In genomic region chr2:30440701-30441517, GRCm38 (mm10) we compare ENCODE assay signal across 8 mouse cellular contexts. TPM values are rescaled to one million over a fixed set of nuclear protein-coding genes. Genes with fewer than 3 reads are reported as not detected.
DNase-seq lines count a peak whose midpoint lies in the region; ATAC-seq and TF ChIP-seq lines count a peak whose summit lies in the region.

No protein-coding gene starts in this region.

- ATAC-seq in forebrain, postnatal 0 days: peak; percentile 71
- peak; percentile 79 to 84 for ATAC-seq in hematopoietic stem cell, adult 5-6 weeks (replicated peaks in 1 of 2; ENCODE audit: insufficient read depth in 1 of 2, low FRiP score in 2 of 2, low TSS enrichment in 1 of 2, low read depth in 1 of 2, poor library complexity in 2 of 2, severe bottlenecking in 2 of 2)
- peak; percentile 56 for ATAC-seq in lung, embryonic 16.5 days (ENCODE audit: low read depth)

- H3K27me3 ChIP-seq in forebrain, postnatal 0 days (ENCODE audit: insufficient read depth, low read length): no peaks in the 10 kb centered on the region
- H3K27me3 ChIP-seq in lung, embryonic 16.5 days (ENCODE audit: control insufficient read depth, insufficient read depth, low read depth, low read length): no peaks in the 10 kb centered on the region

- H3K9me3 ChIP-seq in forebrain, postnatal 0 days (ENCODE audit: low read length): no peaks in the 10 kb centered on the region
- H3K9me3 ChIP-seq in lung, embryonic 16.5 days (ENCODE audit: control insufficient read depth, low read length): no peaks in the 10 kb centered on the region

- WGBS in forebrain, postnatal 0 days: 15% methylated on average over 12 of the region's 12 CpGs
- 4% methylated on average over 12 of the region's 12 CpGs for WGBS in lung, embryonic 16.5 days

- no peak overlapping the region for H3K4me3 ChIP-seq in forebrain, postnatal 0 days (ENCODE audit: low read depth, low read length)
- H3K4me3 ChIP-seq in lung, embryonic 16.5 days (ENCODE audit: low read length): peak overlapping the region; percentile 41

- H3K4me2 ChIP-seq in forebrain, postnatal 0 days (ENCODE audit: low read depth): peak overlapping the region; percentile 39; the same call in 1 of the 2 replicates
- peak overlapping the region; percentile 61 for H3K4me2 ChIP-seq in lung, embryonic 16.5 days (ENCODE audit: low read depth, low read length)

- peak overlapping the region; percentile 34; the same call in 1 of the 2 replicates for H3K9ac ChIP-seq in forebrain, postnatal 0 days
- H3K9ac ChIP-seq in lung, embryonic 16.5 days (ENCODE audit: low read length): peak overlapping the region; percentile 56

- peak overlapping the region; percentile 90 for H3K27ac ChIP-seq in forebrain, postnatal 0 days (ENCODE audit: low read depth, low read length)
- H3K27ac ChIP-seq in lung, embryonic 16.5 days (ENCODE audit: low read length): peak overlapping the region; percentile 99

- H3K36me3 ChIP-seq in forebrain, postnatal 0 days (ENCODE audit: insufficient read depth): peaks cover 58% of the 10 kb centered on the region
- peaks cover 31% of the 10 kb centered on the region for H3K36me3 ChIP-seq in lung, embryonic 16.5 days (ENCODE audit: control insufficient read depth, insufficient read depth, low read length)

- peaks cover 19% of the 10 kb centered on the region for H3K4me1 ChIP-seq in forebrain, postnatal 0 days (ENCODE audit: insufficient read depth)
- peaks cover 60% of the 10 kb centered on the region for H3K4me1 ChIP-seq in lung, embryonic 16.5 days (replicated peaks; ENCODE audit: control insufficient read depth, insufficient read depth, low read length)

- peak; percentile 88 for TF ChIP-seq CTCF in forebrain, postnatal 0 days (IDR thresholded peaks at IDR 0.05; ENCODE audit: low read depth)

- DNase-seq in MN1 (ENCODE audit: low spot score): peak; percentile 90
- DNase-seq in cerebellum, adult 18-20 months: peak; percentile 60 to 61
- peak; percentile 89 for DNase-seq in forebrain, postnatal 0 days
- peak; percentile 69 for DNase-seq in layer of hippocampus, adult 9-11 months
- peak; percentile 68 for DNase-seq in ovary, postnatal 14 days (ENCODE audit: low spot score)
- peak; percentile 76 for DNase-seq in thymus, postnatal 14 days

RNA-seq across cellular contexts. Expression of gene Ptpa, which starts 25.1 kb away (rescaled TPM):
- 129 and 132 TPM in 2 replicates for total RNA-seq in forebrain, postnatal 0 days (2014; rRNA removed)
- polyA plus RNA-seq in forebrain, postnatal 0 days (2015; fragmentation: Nextera tagmentation; extraction: Ambion mirVana): 143 and 148 TPM in 2 replicates
- 60.4 and 66.6 TPM in 2 replicates for total RNA-seq in hematopoietic stem cell, adult 5-6 weeks (2017)
- polyA plus RNA-seq in lung, embryonic 16.5 days (2015; fragmentation: Nextera tagmentation; extraction: Ambion mirVana): 163 TPM in 2 replicates

RNA-seq across cellular contexts. Expression of gene Crat, which starts 25.3 kb away (rescaled TPM):
- 28.0 and 33.6 TPM in 2 replicates for total RNA-seq in forebrain, postnatal 0 days (2014; rRNA removed)
- 20.7 and 24.0 TPM in 2 replicates for polyA plus RNA-seq in forebrain, postnatal 0 days (2015; fragmentation: Nextera tagmentation; extraction: Ambion mirVana)
- total RNA-seq in hematopoietic stem cell, adult 5-6 weeks (2017): 7.1 and 8.9 TPM in 2 replicates
- 39.3 and 42.4 TPM in 2 replicates for polyA plus RNA-seq in lung, embryonic 16.5 days (2015; fragmentation: Nextera tagmentation; extraction: Ambion mirVana)

RNA-seq across cellular contexts. Expression of gene Ier5l, which starts 33.1 kb away (rescaled TPM):
- total RNA-seq in forebrain, postnatal 0 days (2014; rRNA removed): 17.7 and 19.9 TPM in 2 replicates
- 4.0 and 6.2 TPM in 2 replicates for polyA plus RNA-seq in forebrain, postnatal 0 days (2015; fragmentation: Nextera tagmentation; extraction: Ambion mirVana)
- 0.19 and 2.4 TPM in 2 replicates for total RNA-seq in hematopoietic stem cell, adult 5-6 weeks (2017)
- polyA plus RNA-seq in lung, embryonic 16.5 days (2015; fragmentation: Nextera tagmentation; extraction: Ambion mirVana): 1.1 and 1.5 TPM in 2 replicates

RNA-seq across cellular contexts. Expression of gene Dolpp1, which starts 48.9 kb away (rescaled TPM):
- total RNA-seq in forebrain, postnatal 0 days (2014; rRNA removed): 52.2 and 92.4 TPM in 2 replicates
- 40.1 and 44.7 TPM in 2 replicates for polyA plus RNA-seq in forebrain, postnatal 0 days (2015; fragmentation: Nextera tagmentation; extraction: Ambion mirVana)
- total RNA-seq in hematopoietic stem cell, adult 5-6 weeks (2017): 7.4 and 24.5 TPM in 2 replicates
- polyA plus RNA-seq in lung, embryonic 16.5 days (2015; fragmentation: Nextera tagmentation; extraction: Ambion mirVana): 49.6 and 52.6 TPM in 2 replicates
